Mouse (Mus musculus) olfactory bulb, adult 2 months (tissue): Measurements from ENCODE around the gene Kif21a. TPM values are rescaled to one million over a fixed set of nuclear protein-coding genes. Genes with fewer than 3 reads are reported as not detected.

ENCODE experiments used
- H3K27ac ChIP-seq: fragments of 200-500 bp; 2 replicates; pipeline ENCODE4 v1.5.1; 2012; ENCODE audit warnings: low read depth, low read length; ENCODE audit not compliant: insufficient read depth
- H3K4me1 ChIP-seq: fragments of 200-500 bp; 2 replicates; pipeline ENCODE4 v1.6.1; 2012; ENCODE audit warnings: low read length; ENCODE audit not compliant: control insufficient read depth, insufficient read depth
- H3K4me3 ChIP-seq: fragments of 200-500 bp; 2 replicates; pipeline ENCODE4 v1.5.1; 2012; ENCODE audit warnings: mild to moderate bottlenecking, low read depth, low read length, moderate library complexity; ENCODE audit not compliant: insufficient read depth
- CTCF ChIP-seq: fragments of 200-500 bp; IDR thresholded peaks from 2 replicates; pipeline ENCODE4 v1.5.1; 2012; ENCODE audit warnings: low read depth, mild to moderate bottlenecking, low read length, moderate library complexity; ENCODE audit not compliant: insufficient read depth
- POLR2A ChIP-seq: fragments of 200-500 bp; IDR thresholded peaks from 2 replicates; pipeline ENCODE4 v1.6.1; 2012; ENCODE audit warnings: mild to moderate bottlenecking, low read depth, low read length, moderate library complexity; ENCODE audit not compliant: insufficient read depth
- WGBS: fragments of 180-500 bp; shearing (Covaris S2); methylation state at CpG from one replicate; pipeline ENCODE4 v1.1.7; 2018; 5-methylcytosine and 5-hydroxymethylcytosine counted together
- polyA plus RNA-seq: library from polyadenylated mRNA; stranded (reverse); fragments of >200 nt; gene quantifications from 2 replicates; pipeline ENCODE4 v1.2.4, GENCODE M21; 2012; ENCODE audit warnings: low replicate concordance; ENCODE audit not compliant: missing spikeins, insufficient read depth, insufficient read length

Kif21a gene
- polyA plus RNA-seq, 1 experiment = not detected

GRCm38 (mm10) chr15:90971914-90972767, 77.6 kb downstream of the Kif21a start:
- Histone ChIP-seq H3K27ac (no peak overlapping the region), H3K4me3 (no peak overlapping the region), H3K4me1 (no peaks in the 10 kb centered on the region)
- no peak for TF ChIP-seq CTCF
- no peak for TF ChIP-seq POLR2A
- 50% methylated on average over 13 of the region's 13 CpGs for WGBS

- TF ChIP-seq CTCF (no peak), POLR2A (no peak)
- H3K27ac ChIP-seq = no peak overlapping the region
- 67% methylated on average over 2 of the region's 2 CpGs for WGBS
- no peaks in the 10 kb centered on the region for H3K4me1 ChIP-seq
- no peak overlapping the region for H3K4me3 ChIP-seq
Measured at GRCm38 (mm10) chr15:90963320-90963719, 86.4 kb downstream of the Kif21a start.

- Histone ChIP-seq H3K4me3 (no peak overlapping the region), H3K27ac (no peak overlapping the region), H3K4me1 (no peaks in the 10 kb centered on the region)
- TF ChIP-seq CTCF (no peak), POLR2A (no peak)
- 93% methylated on average over 4 of the region's 4 CpGs for WGBS
Measured at GRCm38 (mm10) chr15:90962548-90962947, 87.2 kb downstream of the Kif21a start.

- no peaks in the 10 kb centered on the region for H3K4me1 ChIP-seq
- WGBS = 88% methylated on average over 8 of the region's 8 CpGs
- TF ChIP-seq POLR2A = no peak
- TF ChIP-seq CTCF = no peak
- no peak overlapping the region for H3K4me3 ChIP-seq
- no peak overlapping the region for H3K27ac ChIP-seq
Measured at GRCm38 (mm10) chr15:90960831-90961554, 88.8 kb downstream of the Kif21a start.

DNA sequence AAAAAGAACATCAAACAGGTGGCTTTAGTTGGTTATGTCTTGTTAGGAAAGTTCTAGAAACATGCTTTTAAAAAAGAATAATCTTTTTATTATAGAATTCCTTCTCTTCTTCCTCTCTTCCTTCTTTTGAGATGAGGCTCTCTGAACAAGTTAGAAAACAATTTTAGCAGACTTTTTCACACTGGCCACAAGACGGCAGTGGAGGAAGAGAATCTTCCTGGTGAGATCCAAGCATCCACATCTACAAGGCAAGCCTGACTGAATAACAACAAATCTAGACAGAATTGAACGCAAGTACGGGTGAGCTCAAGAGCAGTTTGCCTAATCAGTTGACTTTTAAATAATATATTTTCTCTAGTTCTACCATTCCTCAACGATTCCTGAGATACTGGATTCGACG, 98.4 kb downstream of the Kif21a start:
- Histone ChIP-seq H3K27ac (no peak overlapping the region), H3K4me1 (no peaks in the 10 kb centered on the region), H3K4me3 (no peak overlapping the region)
- WGBS = 76% methylated on average over 6 of the region's 6 CpGs
- TF ChIP-seq POLR2A = no peak
- no peak for TF ChIP-seq CTCF

DNA sequence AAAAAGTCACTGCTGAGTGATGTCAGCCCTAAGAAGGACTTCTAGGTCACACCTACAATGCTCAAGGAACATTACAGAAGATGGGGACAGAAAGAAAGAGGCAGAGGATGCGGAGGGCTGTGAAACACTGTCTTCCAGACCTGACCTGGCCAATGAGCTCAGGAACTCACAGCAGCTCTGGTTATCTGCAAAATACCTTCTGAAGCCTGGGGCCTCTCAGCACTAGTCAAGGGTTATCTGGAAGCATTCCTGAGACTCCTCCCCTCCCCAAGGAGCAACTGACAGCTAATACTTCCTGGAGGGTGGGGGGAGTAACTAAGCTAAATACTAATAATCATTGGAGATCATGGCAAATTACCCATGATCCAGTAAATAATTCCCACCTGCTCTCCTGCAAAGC, 111.3 kb downstream of the Kif21a start:
- H3K4me3 ChIP-seq = no peak overlapping the region
- H3K4me1 ChIP-seq = no peaks in the 10 kb centered on the region
- H3K27ac ChIP-seq = no peak overlapping the region
- no peak for TF ChIP-seq POLR2A
- no peak for TF ChIP-seq CTCF
- WGBS = 100% methylated on average over 1 of the region's 1 CpGs

DNA sequence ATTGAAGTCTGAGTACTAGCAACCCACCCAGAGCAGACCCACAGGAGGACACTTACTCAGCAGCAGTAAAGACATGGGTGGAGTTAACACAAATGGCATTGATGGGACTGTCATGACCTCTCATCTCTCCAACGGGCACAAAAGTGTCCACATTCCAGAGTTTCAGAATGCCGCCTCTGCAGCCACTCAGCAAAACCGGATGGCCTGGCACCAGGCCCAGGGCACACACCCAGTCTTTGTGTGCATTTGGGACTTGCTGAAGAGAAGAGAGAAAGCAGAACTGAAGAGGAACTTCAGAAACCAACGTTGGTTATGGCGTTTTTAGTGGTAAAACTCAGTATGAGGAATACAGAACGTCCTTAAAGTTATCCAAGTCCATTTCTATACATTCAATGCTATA, 114.2 kb downstream of the Kif21a start:
- no peak overlapping the region for H3K4me3 ChIP-seq
- no peak for TF ChIP-seq POLR2A
- no peak for TF ChIP-seq CTCF
- H3K27ac ChIP-seq = no peak overlapping the region
- 59% methylated on average over 6 of the region's 6 CpGs for WGBS
- H3K4me1 ChIP-seq = no peaks in the 10 kb centered on the region

DNA sequence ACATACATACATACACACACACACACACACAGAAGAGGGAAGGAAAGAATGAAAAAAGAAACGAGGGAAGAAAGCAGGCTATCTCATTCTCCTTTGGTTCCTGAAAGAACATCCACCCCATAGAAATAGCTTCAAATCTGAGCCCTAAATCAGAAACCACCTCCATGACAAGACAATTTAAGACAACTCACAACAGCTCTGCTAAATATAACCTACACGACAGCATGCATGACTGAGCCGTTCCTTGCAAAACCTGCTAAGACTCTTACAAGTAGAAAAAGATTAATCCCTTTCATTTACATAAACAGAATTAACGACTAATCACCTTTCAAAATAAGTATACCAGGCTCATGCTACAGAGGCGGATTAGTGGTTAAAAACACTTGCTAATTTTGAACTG, 118.3 kb downstream of the Kif21a start:
- Histone ChIP-seq H3K27ac (no peak overlapping the region), H3K4me1 (no peaks in the 10 kb centered on the region), H3K4me3 (no peak overlapping the region)
- 33% methylated on average over 5 of the region's 5 CpGs for WGBS
- TF ChIP-seq POLR2A (no peak), CTCF (no peak)

DNA sequence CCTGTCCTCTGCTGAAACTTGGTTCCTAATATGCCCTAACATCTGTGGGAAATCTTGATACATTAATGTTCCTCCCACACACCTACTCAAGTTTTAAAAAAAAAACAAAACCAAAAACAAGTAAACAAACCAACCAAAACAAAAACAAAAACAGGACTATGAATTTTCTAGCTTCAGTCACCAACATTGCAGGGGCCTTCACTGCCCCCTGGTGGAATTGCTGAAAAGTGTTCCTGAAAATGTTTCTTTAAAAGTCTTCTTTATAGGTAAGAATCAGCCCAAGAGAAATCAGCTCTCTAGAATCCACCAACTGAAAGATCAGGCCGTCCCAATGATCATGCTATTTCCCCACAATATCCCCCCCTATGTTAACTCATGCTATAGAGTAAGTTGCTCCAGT, 120.7 kb downstream of the Kif21a start:
- no peak overlapping the region for H3K27ac ChIP-seq
- 17% methylated on average over 1 of the region's 1 CpGs for WGBS
- TF ChIP-seq POLR2A = no peak
- no peak for TF ChIP-seq CTCF
- H3K4me1 ChIP-seq = no peaks in the 10 kb centered on the region
- H3K4me3 ChIP-seq = no peak overlapping the region

- Histone ChIP-seq H3K4me1 (no peaks in the 10 kb centered on the region), H3K27ac (no peak overlapping the region), H3K4me3 (no peak overlapping the region)
- TF ChIP-seq POLR2A = no peak
- no peak for TF ChIP-seq CTCF
- WGBS = 90% methylated on average over 9 of the region's 9 CpGs
Measured at GRCm38 (mm10) chr15:90896480-90896879, 153.3 kb downstream of the Kif21a start.
